Mouse (Mus musculus) thymus, postnatal 36 days (tissue): ENCODE measurements around the gene Bach2.

Experiments
- DNase-seq, 2 experiments: peaks; one replicate each; pipeline ENCODE4 v3.0.0; 2022; ENCODE audit warnings: mixed read lengths in 2 of 2

The Bach2 gene

GRCm38 (mm10) chr4:32506306-32506808, 267.8 kb downstream of the Bach2 start:
- DNase-seq, result no peak

GRCm38 (mm10) chr4:32507041-32507440, 268.4 kb downstream of the Bach2 start:
- no peak for DNase-seq

- DNase-seq, result no peak
These were observed 270.0 kb downstream of the Bach2 start for GRCm38 (mm10) chr4:32508572-32508971.

GRCm38 (mm10) chr4:32508996-32509395, 270.4 kb downstream of the Bach2 start:
- DNase-seq, result no peak

- DNase-seq, result no peak
These were observed 271.4 kb downstream of the Bach2 start for GRCm38 (mm10) chr4:32509832-32510612.

GRCm38 (mm10) chr4:32510940-32511339, 272.3 kb downstream of the Bach2 start:
- no peak for DNase-seq

GRCm38 (mm10) chr4:32516126-32516525, 277.5 kb downstream of the Bach2 start:
- DNase-seq, result no peak

GRCm38 (mm10) chr4:32518842-32519578, 280.4 kb downstream of the Bach2 start:
- no peak for DNase-seq

GRCm38 (mm10) chr4:32520628-32521360, 282.2 kb downstream of the Bach2 start:
- DNase-seq, result no peak

GRCm38 (mm10) chr4:32521361-32521740, 282.7 kb downstream of the Bach2 start:
- no peak for DNase-seq

GRCm38 (mm10) chr4:32522013-32522412, 283.4 kb downstream of the Bach2 start:
- no peak for DNase-seq

GRCm38 (mm10) chr4:32524282-32524681, 285.7 kb downstream of the Bach2 start:
- no peak for DNase-seq

GRCm38 (mm10) chr4:32525000-32525399, 286.4 kb downstream of the Bach2 start:
- DNase-seq, result no peak

GRCm38 (mm10) chr4:32526228-32526836, 287.7 kb downstream of the Bach2 start:
- DNase-seq, result no peak

- DNase-seq, result no peak
These were observed 290.9 kb downstream of the Bach2 start for GRCm38 (mm10) chr4:32529443-32529995.

- no peak for DNase-seq
These were observed 291.9 kb downstream of the Bach2 start for GRCm38 (mm10) chr4:32530421-32530920.

GRCm38 (mm10) chr4:32530921-32531846, 292.6 kb downstream of the Bach2 start:
- DNase-seq, result no peak

- DNase-seq, result no peak
These were observed 293.5 kb downstream of the Bach2 start for GRCm38 (mm10) chr4:32532079-32532478.

- DNase-seq, result no peak
These were observed 295.1 kb downstream of the Bach2 start for GRCm38 (mm10) chr4:32533735-32534134.

- no peak for DNase-seq
These were observed 297.0 kb downstream of the Bach2 start for GRCm38 (mm10) chr4:32535626-32536025.

GRCm38 (mm10) chr4:32536870-32537508, 298.4 kb downstream of the Bach2 start:
- no peak for DNase-seq
